Mouse (Mus musculus) hindbrain, embryonic 14.5 days (tissue): ENCODE results near the gene Slc25a39. TPM values are rescaled to one million over a fixed set of nuclear protein-coding genes. Genes with fewer than 3 reads are reported as not detected.
A peak's percentile ranks its signal among the peaks of the same experiment; 100 is the strongest.

Experiments
- ATAC-seq: fragments of 200-750 bp; cut with Nextera tagmentation; 2 replicates; pipeline ENCODE4 v1.8.0; 2017; ENCODE audit warnings: moderate number of reproducible peaks, mild to moderate bottlenecking, moderate TSS enrichment, moderate library complexity; ENCODE audit not compliant: low FRiP score
- DNase-seq: peaks from one replicate; pipeline ENCODE4 v3.0.0-alpha.2; 2015; ENCODE audit warnings: low spot score
- H3K27ac ChIP-seq: fragments of 300-500 bp; sonication (generic); 2 replicates; pipeline ENCODE4 v1.5.1; 2014; ENCODE audit warnings: mild to moderate bottlenecking, moderate library complexity
- H3K27me3 ChIP-seq: fragments of 300-500 bp; sonication (generic); 2 replicates; pipeline ENCODE4 v1.6.1; 2014; ENCODE audit warnings: mild to moderate bottlenecking, low read length, mixed read lengths; ENCODE audit not compliant: control insufficient read depth, insufficient read depth
- H3K36me3 ChIP-seq: fragments of 300-500 bp; sonication (generic); replicated peaks from 2 replicates; pipeline ENCODE4 v1.6.1; 2014; ENCODE audit not compliant: control insufficient read depth, insufficient read depth
- H3K4me1 ChIP-seq: fragments of 300-500 bp; sonication (generic); replicated peaks from 2 replicates; pipeline ENCODE4 v1.6.1; 2014; ENCODE audit warnings: antibody characterized with exemption, low read length, mixed read lengths; ENCODE audit not compliant: control insufficient read depth, insufficient read depth
- H3K4me2 ChIP-seq: fragments of 300-500 bp; sonication (generic); replicated peaks from 2 replicates; pipeline ENCODE4 v1.6.1; 2014; ENCODE audit warnings: mild to moderate bottlenecking, moderate library complexity
- H3K4me3 ChIP-seq: fragments of 300-500 bp; sonication (generic); replicated peaks from 2 replicates; pipeline ENCODE4 v1.5.1; 2014; ENCODE audit warnings: mild to moderate bottlenecking, low read length
- H3K9ac ChIP-seq: fragments of 300-500 bp; sonication (generic); 2 replicates; pipeline ENCODE4 v1.6.1; 2014
- H3K9me3 ChIP-seq: fragments of 300-500 bp; sonication (generic); 2 replicates; pipeline ENCODE4 v1.6.1; 2016; ENCODE audit warnings: low read length; ENCODE audit not compliant: control insufficient read depth
- WGBS: fragments of 180-500 bp; shearing (Covaris S2); extraction: QIAGEN DNeasy Blood & Tissue Kit; methylation state at CpG from one replicate; pipeline ENCODE4 v1.1.7; 2014; 5-methylcytosine and 5-hydroxymethylcytosine counted together
- polyA plus RNA-seq: library from polyadenylated mRNA; unstranded; fragments of >200 nt; fragmentation: Nextera tagmentation; extraction: Ambion mirVana; gene quantifications from 2 replicates; pipeline ENCODE4 v1.2.1, GENCODE M21; 2014

Gene Slc25a39
- 154 and 157 TPM in 2 replicates for polyA plus RNA-seq

- Histone ChIP-seq H3K36me3 (peaks cover 20% of the 10 kb centered on the region), H3K4me3 (peak within 1 kb of the TSS; percentile 73), H3K4me2 (peak within 1 kb of the TSS; percentile 69), H3K27me3 (no peaks in the 10 kb centered on the region), H3K27ac (peak within 1 kb of the TSS; percentile 82), H3K9ac (peak within 1 kb of the TSS; percentile 79), H3K4me1 (peaks cover 29% of the 10 kb centered on the region), H3K9me3 (no peaks in the 10 kb centered on the region)
- no peak for DNase-seq
- under 1% methylated on average over 19 of the region's 19 CpGs for WGBS
- no peak for ATAC-seq
Observed at GRCm38 (mm10) chr11:102407834-102408215, at the start of gene Slc25a39. Gene Slc25a39 (minus strand): TSS chr11:102407946.

- ATAC-seq (peak; percentile 82), DNase-seq (peak; percentile 66)
- H3K9ac ChIP-seq = peak overlapping the region; percentile 73
- under 1% methylated on average over 40 of the region's 40 CpGs for WGBS
- peak overlapping the region; percentile 35; the same call in 1 of the 2 replicates for H3K27ac ChIP-seq
- H3K4me1 ChIP-seq = peaks cover 12% of the 10 kb centered on the region
- H3K9me3 ChIP-seq = no peaks in the 10 kb centered on the region
- no peaks in the 10 kb centered on the region for H3K36me3 ChIP-seq
- H3K27me3 ChIP-seq = 0 out of 2 replicates have a peak, but pooled peaks cover 3% of the 10 kb centered on the region
- peak overlapping the region; percentile 50 for H3K4me3 ChIP-seq
- peak overlapping the region; percentile 86 for H3K4me2 ChIP-seq
Observed at GRCm38 (mm10) chr11:102455740-102456396, 48.1 kb upstream of the Slc25a39 start.

GRCm38 (mm10) chr11:102453131-102453530, 45.4 kb upstream of the Slc25a39 start:
- Histone ChIP-seq H3K27ac (no peak overlapping the region), H3K9ac (no peak overlapping the region), H3K36me3 (no peaks in the 10 kb centered on the region), H3K4me2 (no peak overlapping the region), H3K4me3 (no peak overlapping the region), H3K9me3 (no peaks in the 10 kb centered on the region), H3K27me3 (peaks cover 3% of the 10 kb centered on the region; the same call in 1 of the 2 replicates), H3K4me1 (peaks cover 12% of the 10 kb centered on the region)
- DNase-seq = no peak
- WGBS = 25% methylated on average over 10 of the region's 10 CpGs
- no peak for ATAC-seq

GRCm38 (mm10) chr11:102449043-102450008, 41.6 kb upstream of the Slc25a39 start:
- 47% methylated on average over 17 of the region's 17 CpGs for WGBS
- Histone ChIP-seq H3K9me3 (no peaks in the 10 kb centered on the region), H3K36me3 (no peaks in the 10 kb centered on the region), H3K27me3 (no peaks in the 10 kb centered on the region; the same call in 1 of the 2 replicates), H3K4me3 (no peak overlapping the region), H3K9ac (no peak overlapping the region), H3K4me1 (peaks cover 27% of the 10 kb centered on the region), H3K27ac (no peak overlapping the region), H3K4me2 (no peak overlapping the region)
- ATAC-seq (no peak), DNase-seq (no peak)

GRCm38 (mm10) chr11:102448327-102448726, 40.6 kb upstream of the Slc25a39 start:
- H3K36me3 ChIP-seq = peaks cover 8% of the 10 kb centered on the region
- no peak overlapping the region for H3K4me3 ChIP-seq
- peaks cover 34% of the 10 kb centered on the region for H3K4me1 ChIP-seq
- WGBS = 15% methylated on average over 8 of the region's 8 CpGs
- no peak overlapping the region for H3K27ac ChIP-seq
- H3K4me2 ChIP-seq = 0 out of 2 replicates have a peak overlapping the region, but pooled peaks have one; percentile 90
- H3K9me3 ChIP-seq = no peaks in the 10 kb centered on the region
- no peak overlapping the region for H3K9ac ChIP-seq
- DNase-seq = no peak
- H3K27me3 ChIP-seq = no peaks in the 10 kb centered on the region; the same call in 1 of the 2 replicates
- no peak for ATAC-seq

GRCm38 (mm10) chr11:102447497-102447896, 39.8 kb upstream of the Slc25a39 start, which contains the start of gene Fam171a2:
Gene Fam171a2 (minus strand): TSS chr11:102447682.
- peak within 1 kb of the TSS; percentile 98 for H3K27ac ChIP-seq
- H3K9ac ChIP-seq = peak within 1 kb of the TSS; percentile 100
- ATAC-seq = peak; percentile 81
- peak within 1 kb of the TSS; percentile 98 for H3K4me3 ChIP-seq
- H3K27me3 ChIP-seq = no peaks in the 10 kb centered on the region; the same call in 1 of the 2 replicates
- H3K4me1 ChIP-seq = peaks cover 34% of the 10 kb centered on the region
- peak within 1 kb of the TSS; percentile 90 for H3K4me2 ChIP-seq
- no peaks in the 10 kb centered on the region for H3K9me3 ChIP-seq
- peaks cover 16% of the 10 kb centered on the region for H3K36me3 ChIP-seq
- 0% methylated on average over 40 of the region's 40 CpGs for WGBS
- DNase-seq = peak; percentile 89

- H3K9ac ChIP-seq = peak overlapping the region; percentile 100
- peak overlapping the region; percentile 90 for H3K4me2 ChIP-seq
- peak overlapping the region; percentile 98 for H3K4me3 ChIP-seq
- peaks cover 23% of the 10 kb centered on the region for H3K36me3 ChIP-seq
- peak; percentile 63 for DNase-seq
- no peaks in the 10 kb centered on the region; the same call in 1 of the 2 replicates for H3K27me3 ChIP-seq
- no peaks in the 10 kb centered on the region for H3K9me3 ChIP-seq
- ATAC-seq = peak; percentile 57
- peaks cover 34% of the 10 kb centered on the region for H3K4me1 ChIP-seq
- H3K27ac ChIP-seq = peak overlapping the region; percentile 98
- WGBS = under 1% methylated on average over 39 of the region's 49 CpGs
Observed at GRCm38 (mm10) chr11:102446581-102447461, 39.1 kb upstream of the Slc25a39 start.

GRCm38 (mm10) chr11:102445891-102446361, 38.2 kb upstream of the Slc25a39 start:
- peaks cover 34% of the 10 kb centered on the region for H3K4me1 ChIP-seq
- DNase-seq (peak; percentile 63), ATAC-seq (0 out of 2 replicates have a peak, but pooled peaks have one; percentile 1)
- H3K4me2 ChIP-seq = peak overlapping the region; percentile 90
- peak overlapping the region; percentile 100 for H3K9ac ChIP-seq
- H3K36me3 ChIP-seq = peaks cover 32% of the 10 kb centered on the region
- no peaks in the 10 kb centered on the region; the same call in 1 of the 2 replicates for H3K27me3 ChIP-seq
- peak overlapping the region; percentile 98 for H3K27ac ChIP-seq
- H3K9me3 ChIP-seq = no peaks in the 10 kb centered on the region
- WGBS = 8% methylated on average over 7 of the region's 7 CpGs
- peak overlapping the region; percentile 98 for H3K4me3 ChIP-seq
